Mouse (Mus musculus): Measurements from ENCODE around the gene Gm12355.

Gene Gm12355

DNA sequence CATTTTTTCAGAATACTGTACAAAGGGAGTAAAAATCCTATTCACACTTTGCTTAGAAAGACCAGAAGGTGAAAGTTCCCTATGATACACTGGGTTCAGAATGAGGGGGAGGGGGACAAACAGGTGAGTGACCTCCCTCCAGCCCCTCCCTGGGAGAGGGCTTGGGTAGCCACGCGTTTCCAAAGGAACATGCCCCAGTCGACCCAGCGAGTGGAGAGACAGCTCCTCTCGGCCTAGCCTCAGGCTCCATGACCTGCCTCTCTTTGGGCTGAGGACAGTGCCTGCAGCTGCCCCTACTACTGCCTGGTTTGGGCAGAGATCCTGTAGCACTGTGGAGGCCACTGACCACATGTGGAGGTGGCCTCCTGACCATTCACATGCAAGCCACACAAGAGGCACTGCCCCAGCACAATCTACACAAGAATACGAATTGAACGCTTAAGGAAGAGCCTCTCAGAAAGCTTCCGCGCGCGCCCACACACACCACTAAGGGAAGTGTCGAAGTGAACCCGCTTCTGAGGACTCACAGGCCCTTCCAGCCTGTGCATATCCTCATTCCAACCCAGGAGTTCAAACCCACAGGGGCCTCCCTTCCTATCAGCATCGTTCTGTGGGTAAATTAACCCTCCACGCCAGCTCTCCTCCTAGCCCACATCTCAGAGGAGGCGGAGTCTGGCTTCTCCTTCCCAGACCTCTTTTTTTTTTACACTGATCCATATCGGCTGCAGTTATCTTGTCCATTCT lies 44.0 kb downstream of the Gm12355 start:
- DNase-seq (ENCODE audit: low read depth), result peak; percentile 73

DNA sequence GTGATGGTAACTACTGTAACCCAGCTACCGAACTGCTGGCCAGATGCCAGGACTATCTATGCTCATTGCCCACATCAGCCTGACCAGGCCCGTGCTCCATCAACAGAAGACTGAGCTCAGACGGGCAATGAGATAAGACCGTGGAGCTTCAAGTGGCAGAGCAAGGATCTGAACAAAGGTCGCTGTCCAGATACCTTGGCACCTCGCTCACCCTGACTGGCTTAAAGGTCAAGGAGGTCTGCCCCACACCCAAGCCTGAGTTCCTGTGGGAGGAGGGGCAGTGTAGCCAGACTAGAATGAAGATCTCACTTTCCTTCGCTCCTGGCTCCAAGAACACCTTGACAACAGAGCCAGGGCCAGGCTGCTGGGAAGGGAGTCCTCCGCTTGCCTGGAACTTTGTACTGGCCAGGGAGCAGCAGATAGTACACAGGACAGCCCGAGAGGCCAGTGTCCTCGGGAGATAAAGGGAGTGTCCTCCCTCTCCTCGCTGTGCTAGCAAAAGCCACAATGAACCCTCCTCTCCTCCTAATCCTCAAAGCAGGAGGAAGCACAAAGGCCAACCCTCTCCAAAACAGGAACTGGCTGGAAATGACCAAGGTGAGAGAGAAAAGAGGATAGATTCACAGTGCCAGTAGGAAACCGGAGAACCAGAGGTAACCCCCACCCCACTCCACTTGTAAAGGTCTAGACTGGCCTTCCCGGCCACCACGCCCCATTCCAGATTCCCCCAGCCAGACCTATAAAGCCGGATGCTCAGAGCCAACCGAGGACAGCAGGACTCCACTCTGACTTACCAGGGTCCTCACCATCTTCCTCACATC lies 45.0 kb downstream of the Gm12355 start:
- DNase-seq (ENCODE audit: low read depth), result peak; percentile 90

- DNase-seq (ENCODE audit: low read depth), result no peak
Observed at GRCm38 (mm10) chr11:98577776-98578175, 47.7 kb downstream of the Gm12355 start.
